Mouse (Mus musculus) spleen, adult 2 months (tissue): ENCODE measurements around the gene Filip1l.

Experiments used
- CTCF ChIP-seq: fragments of 200-500 bp; IDR thresholded peaks from 2 replicates; pipeline ENCODE4 v1.5.1; 2011; ENCODE audit warnings: mild to moderate bottlenecking, inconsistent platforms; ENCODE audit not compliant: insufficient read depth, insufficient read length, insufficient replicate concordance; ENCODE audit errors: extremely low read depth
- POLR2A ChIP-seq: fragments of 200-500 bp; IDR thresholded peaks from 2 replicates; pipeline ENCODE4 v1.6.1; 2011; ENCODE audit warnings: low read depth, low read length, inconsistent platforms

DNA sequence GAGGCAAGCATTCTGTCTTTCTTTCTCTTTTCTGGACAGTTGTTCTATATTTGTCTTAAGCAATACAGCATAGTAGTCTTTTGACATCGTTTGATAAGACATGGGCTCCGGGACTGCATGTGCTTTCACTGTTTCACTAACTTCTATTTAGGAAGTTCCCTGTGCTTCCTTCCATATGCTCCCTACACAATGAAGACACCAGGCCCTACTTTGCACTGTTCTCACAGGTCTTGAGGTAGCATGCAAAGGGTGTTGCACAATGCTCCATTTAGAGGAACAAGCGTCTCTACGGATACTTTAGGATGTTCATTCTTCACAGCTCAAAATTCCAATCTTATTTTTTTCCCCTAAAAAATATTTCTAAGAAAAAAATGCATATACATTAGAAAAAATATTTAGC, 151.8 kb downstream of the Filip1l start:
- TF ChIP-seq POLR2A (no peak), CTCF (no peak)
